Mouse (Mus musculus): Measurements from ENCODE around the gene Tbc1d17.

DNA sequence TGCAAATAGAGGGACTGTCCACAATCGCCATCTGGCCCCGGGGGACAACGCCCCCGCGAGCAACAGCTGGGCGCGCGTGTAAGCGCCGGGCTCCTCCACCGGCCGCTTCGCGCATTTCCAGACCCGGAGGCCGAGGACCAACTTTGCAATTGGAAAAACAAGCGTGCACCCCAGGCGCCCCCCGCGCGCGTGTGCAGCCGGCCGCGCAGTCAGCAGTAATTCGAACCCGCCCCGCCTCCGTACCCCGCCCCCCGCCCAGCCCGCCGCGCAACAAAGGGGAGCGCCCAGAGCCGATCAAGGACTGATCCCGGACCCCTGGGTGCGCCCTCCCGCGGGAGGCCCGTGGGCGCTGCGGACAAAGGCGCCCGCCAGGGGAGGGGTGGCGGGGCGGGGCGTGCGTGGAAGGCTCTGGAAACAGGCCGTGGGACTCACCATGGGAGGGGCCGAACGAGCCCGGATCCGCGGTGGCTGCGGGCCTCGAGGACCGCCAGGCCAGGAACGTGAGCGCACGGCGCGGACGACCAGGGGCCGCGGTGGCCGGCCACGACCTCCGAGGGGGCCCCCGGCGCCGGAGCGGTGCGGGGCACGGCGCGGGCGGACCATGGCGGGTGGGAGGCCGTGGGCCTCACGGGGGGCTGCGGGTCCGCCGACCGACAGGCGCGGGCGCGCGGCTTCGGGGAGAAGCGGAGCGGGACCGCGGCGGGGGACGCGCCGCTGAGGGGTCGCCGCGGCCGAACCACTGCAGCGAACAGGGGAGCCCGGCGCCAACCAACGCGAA is 20.2 kb upstream of the Tbc1d17 start:
- TF ChIP-seq CTCF (IDR thresholded peaks at IDR 0.05; ENCODE audit: low read depth, low read length) (no peak), POLR2A (IDR thresholded peaks at IDR 0.05; ENCODE audit: extremely low read depth, insufficient read depth, low read length) (no peak)

All from liver, adult 2 months (tissue).